Mouse (Mus musculus) kidney, adult 2 months (tissue): ENCODE data around the gene Pan3.

ENCODE experiments used
- CTCF ChIP-seq: fragments of 200-500 bp; conservative IDR thresholded peaks from 2 replicates; pipeline ENCODE4 v1.5.1; 2011; ENCODE audit warnings: low read depth, mild to moderate bottlenecking, control low read depth, low read length, moderate library complexity, mixed read lengths; ENCODE audit not compliant: insufficient read depth, insufficient read length
- POLR2A ChIP-seq: fragments of 200-500 bp; IDR thresholded peaks from one replicate; pipeline ENCODE4 v1.6.1; 2011; ENCODE audit warnings: low read depth, low read length, control low read depth

- no peak for TF ChIP-seq CTCF
- no peak for TF ChIP-seq POLR2A
These were observed 136.4 kb downstream of the Pan3 start for GRCm38 (mm10) chr5:147566335-147566734.
